Mouse (Mus musculus): Measurements from ENCODE around the gene Tnf. TPM values are rescaled to one million over a fixed set of nuclear protein-coding genes. Genes with fewer than 3 reads are reported as not detected.

Tnf gene
- polyA plus RNA-seq, 1 experiment, result 0.05 TPM

DNA sequence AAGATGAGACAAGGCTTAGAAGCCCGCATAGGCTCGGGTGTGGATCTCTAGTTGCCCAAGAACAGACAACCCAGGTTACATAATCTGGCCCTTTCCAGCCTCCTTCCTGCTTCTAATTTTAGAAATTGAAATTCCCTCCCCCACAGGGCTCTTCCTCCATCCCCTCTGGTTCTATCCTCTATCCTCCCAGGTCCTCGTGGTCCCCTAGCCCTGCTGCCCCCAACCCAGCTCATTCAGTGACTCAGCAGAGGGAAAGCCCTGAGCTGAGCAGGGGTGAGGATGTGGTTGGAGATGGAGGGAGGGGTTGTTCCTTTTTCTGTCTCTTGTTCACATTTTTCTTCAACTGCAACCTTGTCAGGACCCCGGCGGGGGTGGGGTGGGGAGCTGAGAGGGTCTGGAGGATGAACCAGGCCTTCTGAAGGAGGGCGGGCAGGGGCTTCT lies 17.8 kb upstream of the Tnf start:
- H3K36me3 ChIP-seq (ENCODE audit: control insufficient read depth, insufficient read depth), result peaks cover 5% of the 10 kb centered on the region
- H3K4me3 ChIP-seq, result no peak overlapping the region
- TF ChIP-seq SRF (IDR thresholded peaks at IDR 0.05; ENCODE audit: control insufficient read depth, insufficient read length, low read depth), result no peak
- TF ChIP-seq MYOG (IDR thresholded peaks at IDR 0.05; ENCODE audit: control insufficient read depth in 1 of 3, insufficient read depth in 1 of 3, insufficient read length in 2 of 3, low read depth in 2 of 3), result no peak
- TF ChIP-seq REST (IDR thresholded peaks at IDR 0.05; ENCODE audit: insufficient read depth, insufficient read length), result no peak
- H3K27me3 ChIP-seq (ENCODE audit: control insufficient read depth, insufficient read depth, insufficient read length), result no peaks in the 10 kb centered on the region
- H3ac ChIP-seq (ENCODE audit: control insufficient read depth, insufficient read length), result no peak overlapping the region
- no peak overlapping the region for H3K4me2 ChIP-seq (ENCODE audit: low read depth)
- no peaks in the 10 kb centered on the region for H3K79me2 ChIP-seq (ENCODE audit: control insufficient read depth, insufficient read depth)

DNA sequence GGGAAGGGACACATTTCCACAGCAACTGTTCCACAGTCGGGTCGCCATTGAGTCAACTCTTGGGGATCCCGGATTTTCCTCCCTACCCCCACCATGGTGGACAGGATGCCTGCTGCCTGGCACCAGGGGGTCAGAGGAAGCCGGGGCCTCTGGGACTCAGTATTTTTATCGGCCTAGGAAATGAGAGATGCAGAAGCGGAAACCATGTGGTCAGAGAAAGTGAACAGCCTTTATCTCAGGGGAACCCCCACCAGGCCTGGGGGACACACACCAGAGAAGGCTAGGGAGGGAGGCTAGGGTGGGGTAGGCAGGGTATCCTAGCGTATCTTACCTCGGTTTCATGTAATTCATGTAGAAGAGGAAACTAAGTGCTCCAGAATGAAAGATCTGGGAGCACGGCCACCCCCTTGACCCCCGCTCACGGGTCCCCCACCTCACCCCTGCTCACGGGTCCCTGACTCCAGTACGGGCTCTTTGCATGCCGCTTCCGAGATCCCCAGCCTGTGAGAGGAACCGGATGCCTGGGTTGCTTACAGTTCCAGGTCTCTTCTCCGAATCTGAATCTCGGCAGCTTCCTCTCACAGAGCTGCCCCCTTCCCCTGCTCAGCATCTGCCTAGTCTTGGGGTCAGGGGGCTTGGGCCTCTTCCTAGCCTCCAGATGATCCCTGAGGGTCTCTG lies 16.8 kb upstream of the Tnf start:
- Histone ChIP-seq H3K4me3 (no peak overlapping the region), H3K4me2 (ENCODE audit: low read depth) (no peak overlapping the region), H3K36me3 (ENCODE audit: control insufficient read depth, insufficient read depth) (peaks cover 5% of the 10 kb centered on the region), H3ac (ENCODE audit: control insufficient read depth, insufficient read length) (no peak overlapping the region), H3K79me2 (ENCODE audit: control insufficient read depth, insufficient read depth) (no peaks in the 10 kb centered on the region), H3K27me3 (ENCODE audit: control insufficient read depth, insufficient read depth, insufficient read length) (no peaks in the 10 kb centered on the region)
- TF ChIP-seq MYOG (IDR thresholded peaks at IDR 0.05; ENCODE audit: control insufficient read depth in 1 of 3, insufficient read depth in 1 of 3, insufficient read length in 2 of 3, low read depth in 2 of 3) (no peak), MAX (IDR thresholded peaks at IDR 0.05; ENCODE audit: low read depth) (no peak), E2F4 (IDR thresholded peaks at IDR 0.05; ENCODE audit: insufficient read depth) (no peak), CEBPB (IDR thresholded peaks at IDR 0.05; ENCODE audit: insufficient read depth, poor library complexity, severe bottlenecking) (no peak), REST (IDR thresholded peaks at IDR 0.05; ENCODE audit: insufficient read depth, insufficient read length) (no peak), POLR2AphosphoS2 (IDR thresholded peaks at IDR 0.05; ENCODE audit: insufficient read length, low read depth) (no peak), TCF3 (IDR thresholded peaks at IDR 0.05; ENCODE audit: insufficient read length, low read depth) (no peak), MYOD1 (IDR thresholded peaks at IDR 0.05; ENCODE audit: control insufficient read depth in 1 of 3, insufficient read length in 2 of 3, low read depth in 2 of 3) (no peak), SRF (IDR thresholded peaks at IDR 0.05; ENCODE audit: control insufficient read depth, insufficient read length, low read depth) (no peak), POLR2A (IDR thresholded peaks at IDR 0.05; ENCODE audit: insufficient read length, low read depth) (no peak), USF1 (IDR thresholded peaks at IDR 0.05; ENCODE audit: low read depth) (no peak), TCF12 (IDR thresholded peaks at IDR 0.05; ENCODE audit: insufficient read depth, poor library complexity, severe bottlenecking) (no peak)

DNA sequence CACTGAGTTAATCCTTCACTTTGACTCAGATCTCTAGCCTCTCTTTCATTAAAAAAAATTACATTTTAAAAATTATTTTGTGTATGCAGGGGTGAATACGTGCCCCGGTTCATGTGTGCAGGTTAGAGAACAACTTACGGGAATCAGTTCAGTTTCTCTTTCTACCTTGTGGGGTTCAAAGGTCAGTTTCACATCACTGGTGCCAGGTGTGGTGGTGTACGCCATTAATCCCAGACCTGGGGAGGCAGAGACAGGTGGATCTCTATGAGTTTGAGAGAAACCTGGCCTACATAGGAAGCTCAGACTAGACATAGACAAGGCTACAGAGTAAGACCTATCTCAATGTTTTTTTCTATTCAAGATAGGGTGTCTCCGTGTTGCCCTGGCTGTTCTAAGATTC lies 11.3 kb upstream of the Tnf start:
- Histone ChIP-seq H3ac (ENCODE audit: control insufficient read depth, insufficient read length) (no peak overlapping the region), H3K4me3 (no peak overlapping the region), H3K36me3 (ENCODE audit: control insufficient read depth, insufficient read depth) (no peaks in the 10 kb centered on the region), H3K79me2 (ENCODE audit: control insufficient read depth, insufficient read depth) (no peaks in the 10 kb centered on the region), H3K27me3 (ENCODE audit: control insufficient read depth, insufficient read depth, insufficient read length) (no peaks in the 10 kb centered on the region), H3K4me2 (ENCODE audit: low read depth) (no peak overlapping the region)
- TF ChIP-seq USF1 (IDR thresholded peaks at IDR 0.05; ENCODE audit: low read depth) (no peak), REST (IDR thresholded peaks at IDR 0.05; ENCODE audit: insufficient read depth, insufficient read length) (no peak), TCF12 (IDR thresholded peaks at IDR 0.05; ENCODE audit: insufficient read depth, poor library complexity, severe bottlenecking) (no peak), MAX (IDR thresholded peaks at IDR 0.05; ENCODE audit: low read depth) (no peak), MYOG (IDR thresholded peaks at IDR 0.05; ENCODE audit: control insufficient read depth in 1 of 3, insufficient read depth in 1 of 3, insufficient read length in 2 of 3, low read depth in 2 of 3) (no peak), SRF (IDR thresholded peaks at IDR 0.05; ENCODE audit: control insufficient read depth, insufficient read length, low read depth) (no peak), TCF3 (IDR thresholded peaks at IDR 0.05; ENCODE audit: insufficient read length, low read depth) (no peak), POLR2AphosphoS2 (IDR thresholded peaks at IDR 0.05; ENCODE audit: insufficient read length, low read depth) (no peak), POLR2A (IDR thresholded peaks at IDR 0.05; ENCODE audit: insufficient read length, low read depth) (no peak), MYOD1 (IDR thresholded peaks at IDR 0.05; ENCODE audit: control insufficient read depth in 1 of 3, insufficient read length in 2 of 3, low read depth in 2 of 3) (no peak), CEBPB (IDR thresholded peaks at IDR 0.05; ENCODE audit: insufficient read depth, poor library complexity, severe bottlenecking) (no peak), E2F4 (IDR thresholded peaks at IDR 0.05; ENCODE audit: insufficient read depth) (no peak)

GRCm38 (mm10) chr17:35210593-35210992 lies 8.8 kb upstream of the Tnf start:
- Histone ChIP-seq H3K4me3 (no peak overlapping the region), H3K4me2 (ENCODE audit: low read depth) (no peak overlapping the region), H3K27me3 (ENCODE audit: control insufficient read depth, insufficient read depth, insufficient read length) (no peaks in the 10 kb centered on the region), H3K79me2 (ENCODE audit: control insufficient read depth, insufficient read depth) (no peaks in the 10 kb centered on the region), H3K36me3 (ENCODE audit: control insufficient read depth, insufficient read depth) (no peaks in the 10 kb centered on the region), H3ac (ENCODE audit: control insufficient read depth, insufficient read length) (no peak overlapping the region)
- TF ChIP-seq E2F4 (IDR thresholded peaks at IDR 0.05; ENCODE audit: insufficient read depth), result no peak
- TF ChIP-seq MYOD1 (IDR thresholded peaks at IDR 0.05; ENCODE audit: control insufficient read depth in 1 of 3, insufficient read length in 2 of 3, low read depth in 2 of 3), result no peak
- TF ChIP-seq MYOG (IDR thresholded peaks at IDR 0.05; ENCODE audit: control insufficient read depth in 1 of 3, insufficient read depth in 1 of 3, insufficient read length in 2 of 3, low read depth in 2 of 3), result no peak
- TF ChIP-seq SRF (IDR thresholded peaks at IDR 0.05; ENCODE audit: control insufficient read depth, insufficient read length, low read depth), result no peak
- TF ChIP-seq POLR2AphosphoS2 (IDR thresholded peaks at IDR 0.05; ENCODE audit: insufficient read length, low read depth), result no peak

Data from myocyte (in vitro differentiated cells).